Mouse (Mus musculus) olfactory bulb, adult 2 months (tissue): ENCODE measurements around the gene Tmem109. TPM values are rescaled to one million over a fixed set of nuclear protein-coding genes. Genes with fewer than 3 reads are reported as not detected.

Source experiments
- H3K27ac ChIP-seq: fragments of 200-500 bp; 2 replicates; pipeline ENCODE4 v1.5.1; 2012; ENCODE audit warnings: low read depth, low read length; ENCODE audit not compliant: insufficient read depth
- H3K4me1 ChIP-seq: fragments of 200-500 bp; 2 replicates; pipeline ENCODE4 v1.6.1; 2012; ENCODE audit warnings: low read length; ENCODE audit not compliant: control insufficient read depth, insufficient read depth
- H3K4me3 ChIP-seq: fragments of 200-500 bp; 2 replicates; pipeline ENCODE4 v1.5.1; 2012; ENCODE audit warnings: mild to moderate bottlenecking, low read depth, low read length, moderate library complexity; ENCODE audit not compliant: insufficient read depth
- CTCF ChIP-seq: fragments of 200-500 bp; IDR thresholded peaks from 2 replicates; pipeline ENCODE4 v1.5.1; 2012; ENCODE audit warnings: low read depth, mild to moderate bottlenecking, low read length, moderate library complexity; ENCODE audit not compliant: insufficient read depth
- POLR2A ChIP-seq: fragments of 200-500 bp; IDR thresholded peaks from 2 replicates; pipeline ENCODE4 v1.6.1; 2012; ENCODE audit warnings: mild to moderate bottlenecking, low read depth, low read length, moderate library complexity; ENCODE audit not compliant: insufficient read depth
- WGBS: fragments of 180-500 bp; shearing (Covaris S2); methylation state at CpG from one replicate; pipeline ENCODE4 v1.1.7; 2018; 5-methylcytosine and 5-hydroxymethylcytosine counted together
- polyA plus RNA-seq: library from polyadenylated mRNA; stranded (reverse); fragments of >200 nt; gene quantifications from 2 replicates; pipeline ENCODE4 v1.2.4, GENCODE M21; 2012; ENCODE audit warnings: low replicate concordance; ENCODE audit not compliant: missing spikeins, insufficient read depth, insufficient read length

The Tmem109 gene
- polyA plus RNA-seq, 1 experiment, result not detected

GRCm38 (mm10) chr19:10821319-10821718, 60.5 kb downstream of the Tmem109 start:
- TF ChIP-seq POLR2A, result no peak
- no peak for TF ChIP-seq CTCF
- WGBS, result 74% methylated on average over 7 of the region's 7 CpGs
- H3K4me1 ChIP-seq, result peaks cover 5% of the 10 kb centered on the region; the same call in 1 of the 2 replicates
- H3K27ac ChIP-seq, result no peak overlapping the region
- no peak overlapping the region for H3K4me3 ChIP-seq

Other genes starting within 250 kb of the Tmem109 start
- gene Vwce, start 247.8 kb downstream of the Tmem109 start, polyA plus RNA-seq, result not detected in 2 replicates
- gene Pga5, start 203.9 kb downstream of the Tmem109 start, polyA plus RNA-seq, result not detected in 2 replicates
- gene Vps37c, start 193.3 kb downstream of the Tmem109 start, polyA plus RNA-seq, result not detected in 2 replicates
- gene Cd5, start 143.0 kb downstream of the Tmem109 start, polyA plus RNA-seq, result not detected in 2 replicates
- not detected in 2 replicates for gene Cd6, start 51.9 kb downstream of the Tmem109 start, polyA plus RNA-seq
- gene Slc15a3, start 42.3 kb downstream of the Tmem109 start, polyA plus RNA-seq, result not detected in 2 replicates
- gene Tmem132a, start 12.1 kb downstream of the Tmem109 start, polyA plus RNA-seq, result not detected in 2 replicates
- 125 TPM in 1 of 2 replicates, not detected in the other for gene Prpf19, start 13.2 kb upstream of the Tmem109 start, polyA plus RNA-seq
- gene Zp1, start 38.6 kb upstream of the Tmem109 start, polyA plus RNA-seq, result not detected in 2 replicates
- gene Ptgdr2, start 55.2 kb upstream of the Tmem109 start, polyA plus RNA-seq, result not detected in 2 replicates
- gene Ccdc86, start 67.3 kb upstream of the Tmem109 start, polyA plus RNA-seq, result not detected in 2 replicates
- not detected in 2 replicates for gene Ms4a10, start 92.7 kb upstream of the Tmem109 start, polyA plus RNA-seq
- gene Ms4a15, start 111.2 kb upstream of the Tmem109 start, polyA plus RNA-seq, result not detected in 2 replicates
- gene Ms4a18, start 136.0 kb upstream of the Tmem109 start, polyA plus RNA-seq, result not detected in 2 replicates
- gene Ms4a8a, start 199.1 kb upstream of the Tmem109 start, polyA plus RNA-seq, result not detected in 2 replicates
- gene 1700017D01Rik, start 248.9 kb upstream of the Tmem109 start, polyA plus RNA-seq, result not detected in 2 replicates